Mouse (Mus musculus): Measurements from ENCODE around the gene Itfg2. TPM values are rescaled to one million over a fixed set of nuclear protein-coding genes. Genes with fewer than 3 reads are reported as not detected.

Itfg2 gene
- polyA plus RNA-seq, 1 experiment = 38.0 TPM

DNA sequence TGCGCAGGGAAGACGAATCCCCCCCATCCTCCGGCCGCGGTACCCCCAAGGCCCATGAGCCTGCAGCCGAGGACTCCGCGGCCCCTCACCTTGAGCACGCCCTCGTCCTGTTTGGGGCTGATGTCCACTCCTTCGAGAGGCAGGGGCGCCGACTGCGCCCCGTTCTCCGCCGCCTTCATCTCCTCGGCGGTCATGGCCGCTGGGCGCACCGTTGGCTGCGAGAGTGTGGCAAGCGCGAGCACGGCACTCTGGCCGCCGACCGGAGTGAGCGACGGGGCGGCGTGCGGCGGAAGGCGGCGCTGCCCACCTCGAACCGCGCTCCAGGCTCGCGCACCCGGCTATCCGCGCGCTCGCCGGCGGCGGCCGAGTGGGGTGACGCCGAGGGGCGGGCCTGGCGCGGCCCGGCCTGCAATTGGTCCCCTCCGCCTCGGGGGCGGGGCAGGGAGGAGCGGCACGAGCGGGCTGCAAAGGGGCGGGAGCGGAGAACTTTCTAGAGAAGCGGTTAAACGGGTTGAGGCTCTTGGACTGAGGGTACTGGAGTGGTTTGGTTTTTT is 13.7 kb upstream of the Itfg2 start, which contains the start of gene Fkbp4:
Gene Fkbp4 (minus strand): TSS at position 361 of the 554 bp plus-strand sequence.
- H3K27ac ChIP-seq (ENCODE audit: control insufficient read depth, insufficient read depth, low read depth, low read length, poor library complexity) = peak within 1 kb of the TSS; percentile 82
- under 1% methylated on average over 67 of the region's 67 CpGs for WGBS
- TF ChIP-seq CTCF (IDR thresholded peaks at IDR 0.05; ENCODE audit: control insufficient read depth, insufficient read depth, low read length) (no peak), POLR2A (IDR thresholded peaks at IDR 0.05; ENCODE audit: borderline replicate concordance, control insufficient read depth, low read depth, low read length) (peak; percentile 62; the same call in 1 of the 2 replicates)

DNA sequence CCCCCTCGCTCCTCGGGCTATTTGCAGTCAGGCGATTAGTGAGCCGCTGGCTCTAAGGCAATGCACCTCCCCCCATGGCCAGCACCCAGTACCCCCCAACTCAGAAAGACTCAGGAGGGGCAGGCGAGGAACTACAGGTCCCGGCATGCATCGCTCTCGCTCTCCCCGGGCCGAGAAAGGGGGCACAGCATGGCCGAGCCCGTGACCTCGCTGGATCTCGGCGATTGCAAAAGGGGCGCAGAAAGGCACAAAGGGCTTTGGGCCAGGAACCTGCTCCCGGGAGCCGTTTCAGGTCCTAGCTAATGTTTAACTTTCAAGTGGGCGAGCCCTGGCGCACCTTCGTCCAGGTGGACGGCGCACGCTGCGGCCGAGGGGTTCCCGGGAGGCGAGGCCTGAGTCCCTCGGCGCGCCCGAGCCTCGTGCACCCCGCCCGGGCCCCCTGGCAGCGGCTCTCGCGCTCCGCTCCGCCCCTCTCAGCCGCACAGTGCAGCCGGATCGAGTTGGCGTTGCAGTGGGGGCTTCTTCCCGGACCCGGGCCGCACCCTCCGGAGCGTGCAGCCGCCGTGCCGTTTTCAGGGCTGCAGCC is 13.1 kb upstream of the Itfg2 start:
- peaks cover 2% of the 10 kb centered on the region for H3K4me1 ChIP-seq (ENCODE audit: control insufficient read depth, insufficient read depth, low read length)
- peak overlapping the region; percentile 82 for H3K27ac ChIP-seq (ENCODE audit: control insufficient read depth, insufficient read depth, low read depth, low read length, poor library complexity)
- H3K4me3 ChIP-seq (replicated peaks; ENCODE audit: control insufficient read depth, low read depth, low read length) = peak overlapping the region; percentile 85
- under 1% methylated on average over 52 of the region's 52 CpGs for WGBS
- TF ChIP-seq POLR2A (IDR thresholded peaks at IDR 0.05; ENCODE audit: borderline replicate concordance, control insufficient read depth, low read depth, low read length) (peak; percentile 55; the same call in 1 of the 2 replicates), CTCF (IDR thresholded peaks at IDR 0.05; ENCODE audit: control insufficient read depth, insufficient read depth, low read length) (no peak)

More for the DNA sequence above, 13.7 kb upstream of the Itfg2 start, which contains the start of gene Fkbp4:
- Histone ChIP-seq H3K4me3 (replicated peaks; ENCODE audit: control insufficient read depth, low read depth, low read length) (peak within 1 kb of the TSS; percentile 85), H3K4me1 (ENCODE audit: control insufficient read depth, insufficient read depth, low read length) (peaks cover 2% of the 10 kb centered on the region)

DNA sequence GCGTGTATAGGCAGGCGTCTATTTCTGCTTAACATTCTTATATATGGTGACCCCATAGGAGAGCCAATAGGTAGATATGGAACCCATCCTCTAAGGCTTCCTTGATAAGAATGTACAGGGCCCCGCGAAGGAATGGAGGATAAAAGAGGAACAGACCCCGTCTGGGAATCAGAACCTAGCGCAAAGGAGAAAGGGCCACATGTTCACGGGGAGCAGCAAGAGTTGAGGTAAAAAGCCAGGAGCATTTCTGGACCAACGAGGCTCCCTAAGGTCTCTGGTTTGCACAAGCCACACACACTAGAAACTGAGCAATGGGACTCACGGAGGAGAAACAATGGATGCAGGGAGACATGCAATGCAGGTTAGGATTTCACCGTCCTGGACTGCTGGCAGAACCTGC is 12.6 kb upstream of the Itfg2 start:
- WGBS = 6% methylated on average over 10 of the region's 10 CpGs
- no peak for TF ChIP-seq CTCF (IDR thresholded peaks at IDR 0.05; ENCODE audit: control insufficient read depth, insufficient read depth, low read length)
- TF ChIP-seq POLR2A (IDR thresholded peaks at IDR 0.05; ENCODE audit: borderline replicate concordance, control insufficient read depth, low read depth, low read length) = no peak
- Histone ChIP-seq H3K4me3 (replicated peaks; ENCODE audit: control insufficient read depth, low read depth, low read length) (peak overlapping the region; percentile 85), H3K4me1 (ENCODE audit: control insufficient read depth, insufficient read depth, low read length) (peaks cover 2% of the 10 kb centered on the region), H3K27ac (ENCODE audit: control insufficient read depth, insufficient read depth, low read depth, low read length, poor library complexity) (no peak overlapping the region; the same call in 1 of the 2 replicates)

DNA sequence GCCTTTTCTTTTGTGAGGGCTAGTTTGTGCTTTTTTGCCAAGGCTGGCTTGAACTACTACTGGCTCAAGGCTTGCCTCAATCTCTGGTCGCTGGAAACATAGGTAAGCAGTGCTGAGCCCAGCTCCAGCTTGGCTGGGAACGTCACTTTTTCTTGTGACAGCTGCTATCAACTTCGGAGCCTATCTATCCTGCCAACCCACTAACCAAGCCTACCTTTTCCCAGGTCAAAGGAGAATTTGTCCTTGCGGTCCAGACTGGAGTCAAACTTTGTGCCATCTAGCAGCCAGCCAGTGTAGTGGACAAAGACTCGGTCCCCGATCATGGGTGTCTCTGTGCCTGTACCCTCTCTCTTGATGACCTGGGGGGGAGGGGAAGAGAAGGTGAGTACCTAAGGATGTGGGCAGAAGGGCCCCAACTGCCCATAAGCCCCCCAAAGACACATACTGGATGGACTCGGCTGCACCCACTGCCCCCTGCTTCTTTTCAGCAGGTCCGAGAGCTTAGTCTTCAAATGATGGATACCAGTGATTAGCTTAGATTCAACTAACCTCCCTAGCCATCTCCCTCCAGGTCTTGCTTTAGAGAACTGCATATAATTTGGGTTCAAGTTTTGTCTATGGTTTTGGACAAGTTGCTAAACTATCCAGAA is 11.8 kb upstream of the Itfg2 start:
- Histone ChIP-seq H3K4me3 (replicated peaks; ENCODE audit: control insufficient read depth, low read depth, low read length) (no peak overlapping the region), H3K4me1 (ENCODE audit: control insufficient read depth, insufficient read depth, low read length) (peaks cover 2% of the 10 kb centered on the region), H3K27ac (ENCODE audit: control insufficient read depth, insufficient read depth, low read depth, low read length, poor library complexity) (no peak overlapping the region)
- TF ChIP-seq POLR2A (IDR thresholded peaks at IDR 0.05; ENCODE audit: borderline replicate concordance, control insufficient read depth, low read depth, low read length) (no peak), CTCF (IDR thresholded peaks at IDR 0.05; ENCODE audit: control insufficient read depth, insufficient read depth, low read length) (no peak)
- 82% methylated on average over 8 of the region's 8 CpGs for WGBS

DNA sequence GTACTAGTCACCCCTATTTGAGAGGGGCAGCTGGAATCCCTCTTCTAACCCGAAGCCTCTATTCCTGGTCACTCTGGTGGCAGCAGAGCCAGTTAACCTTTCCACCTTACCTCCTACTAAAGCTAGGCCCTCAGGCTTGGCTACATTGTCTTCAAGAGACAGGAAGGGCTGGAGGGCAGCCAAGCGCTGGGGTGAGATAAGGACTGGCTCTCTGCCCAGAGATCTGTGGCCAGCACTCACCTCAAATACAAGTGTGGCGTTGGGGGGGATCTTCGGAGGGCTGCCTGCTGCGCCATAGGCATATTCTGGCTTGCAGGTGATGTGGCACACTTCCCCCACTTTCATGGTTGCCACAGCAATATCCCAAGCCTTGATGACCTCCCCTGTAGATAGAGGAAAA is 10.7 kb upstream of the Itfg2 start:
- Histone ChIP-seq H3K27ac (ENCODE audit: control insufficient read depth, insufficient read depth, low read depth, low read length, poor library complexity) (no peak overlapping the region), H3K4me1 (ENCODE audit: control insufficient read depth, insufficient read depth, low read length) (peaks cover 2% of the 10 kb centered on the region; the same call in 1 of the 2 replicates), H3K4me3 (replicated peaks; ENCODE audit: control insufficient read depth, low read depth, low read length) (no peak overlapping the region)
- no peak for TF ChIP-seq POLR2A (IDR thresholded peaks at IDR 0.05; ENCODE audit: borderline replicate concordance, control insufficient read depth, low read depth, low read length)
- no peak for TF ChIP-seq CTCF (IDR thresholded peaks at IDR 0.05; ENCODE audit: control insufficient read depth, insufficient read depth, low read length)
- 32% methylated on average over 5 of the region's 5 CpGs for WGBS

DNA sequence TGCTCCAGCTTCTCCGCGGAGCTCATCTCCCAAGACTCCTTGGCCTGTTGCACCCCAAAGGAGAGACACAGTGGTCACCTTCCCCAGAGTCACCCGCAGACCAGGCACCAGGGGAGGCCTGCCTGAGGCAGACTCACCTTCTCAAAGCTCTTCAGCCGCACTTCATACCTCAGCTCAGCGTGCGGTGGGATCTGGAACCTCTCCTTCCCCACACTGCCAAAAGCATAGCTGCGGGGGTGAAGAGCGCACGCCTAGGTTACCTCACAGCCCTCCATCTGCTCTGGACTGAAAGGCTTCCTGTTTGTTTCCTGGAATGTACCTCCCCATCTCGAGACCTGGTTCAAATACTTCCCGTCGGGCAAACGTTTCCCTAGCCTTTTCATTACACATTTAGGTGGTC is 8.8 kb upstream of the Itfg2 start:
- Histone ChIP-seq H3K4me1 (ENCODE audit: control insufficient read depth, insufficient read depth, low read length) (no peaks in the 10 kb centered on the region), H3K27ac (ENCODE audit: control insufficient read depth, insufficient read depth, low read depth, low read length, poor library complexity) (no peak overlapping the region), H3K4me3 (replicated peaks; ENCODE audit: control insufficient read depth, low read depth, low read length) (no peak overlapping the region)
- TF ChIP-seq POLR2A (IDR thresholded peaks at IDR 0.05; ENCODE audit: borderline replicate concordance, control insufficient read depth, low read depth, low read length) = no peak
- no peak for TF ChIP-seq CTCF (IDR thresholded peaks at IDR 0.05; ENCODE audit: control insufficient read depth, insufficient read depth, low read length)
- WGBS = 88% methylated on average over 13 of the region's 13 CpGs

DNA sequence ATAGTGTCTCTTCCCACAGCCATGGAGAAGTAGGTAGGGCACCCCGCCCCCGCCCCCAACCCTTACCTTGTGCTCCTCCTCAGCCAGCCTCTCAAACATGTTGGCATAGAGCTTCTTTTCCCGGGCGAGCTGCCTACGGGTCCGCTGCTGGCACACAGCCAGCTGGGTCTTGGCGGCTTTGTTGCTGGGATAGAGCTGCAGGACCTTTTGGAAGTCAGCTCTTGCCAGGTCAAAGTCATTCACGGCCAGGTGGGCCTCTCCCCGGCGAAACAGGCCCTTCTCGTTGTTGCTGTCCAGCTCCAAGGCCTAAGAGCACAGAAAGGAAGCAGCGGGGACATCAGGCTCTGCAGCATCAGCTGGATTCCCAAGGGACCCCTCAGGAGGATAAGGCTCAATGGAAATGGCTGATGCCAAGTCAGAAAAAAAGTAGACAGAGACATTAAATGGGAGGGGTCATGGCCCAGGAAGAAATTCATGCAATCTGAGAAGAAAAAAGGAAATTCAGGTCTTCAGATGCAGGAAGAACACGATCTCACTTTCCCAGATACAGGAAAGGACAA is 7.7 kb upstream of the Itfg2 start:
- WGBS = 90% methylated on average over 13 of the region's 13 CpGs
- H3K27ac ChIP-seq (ENCODE audit: control insufficient read depth, insufficient read depth, low read depth, low read length, poor library complexity) = no peak overlapping the region
- no peaks in the 10 kb centered on the region for H3K4me1 ChIP-seq (ENCODE audit: control insufficient read depth, insufficient read depth, low read length)
- TF ChIP-seq POLR2A (IDR thresholded peaks at IDR 0.05; ENCODE audit: borderline replicate concordance, control insufficient read depth, low read depth, low read length) (no peak), CTCF (IDR thresholded peaks at IDR 0.05; ENCODE audit: control insufficient read depth, insufficient read depth, low read length) (no peak)
- H3K4me3 ChIP-seq (replicated peaks; ENCODE audit: control insufficient read depth, low read depth, low read length) = no peak overlapping the region

DNA sequence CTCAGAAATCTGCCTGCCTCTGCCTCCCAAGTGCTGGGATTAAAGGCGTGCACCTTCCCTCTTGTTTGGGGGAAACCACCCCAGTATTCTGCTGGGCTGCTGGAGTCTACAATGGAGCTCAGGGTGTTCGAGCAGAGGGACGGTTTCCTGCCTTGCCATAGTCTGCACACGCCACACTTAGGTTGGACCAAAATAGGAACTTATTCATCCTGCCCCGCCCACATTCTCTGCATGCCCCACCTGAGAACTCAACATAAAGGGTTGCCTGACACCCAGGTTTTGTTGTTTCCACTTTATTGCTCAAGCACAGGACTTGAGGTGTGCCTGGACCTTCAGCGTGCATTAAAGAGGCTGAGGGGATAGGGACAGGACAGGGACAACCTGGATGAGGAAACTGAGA is 5.1 kb upstream of the Itfg2 start:
- Histone ChIP-seq H3K4me1 (ENCODE audit: control insufficient read depth, insufficient read depth, low read length) (no peaks in the 10 kb centered on the region), H3K27ac (ENCODE audit: control insufficient read depth, insufficient read depth, low read depth, low read length, poor library complexity) (no peak overlapping the region), H3K4me3 (replicated peaks; ENCODE audit: control insufficient read depth, low read depth, low read length) (no peak overlapping the region)
- TF ChIP-seq POLR2A (IDR thresholded peaks at IDR 0.05; ENCODE audit: borderline replicate concordance, control insufficient read depth, low read depth, low read length) (no peak), CTCF (IDR thresholded peaks at IDR 0.05; ENCODE audit: control insufficient read depth, insufficient read depth, low read length) (no peak)
- 68% methylated on average over 6 of the region's 6 CpGs for WGBS
